Mouse (Mus musculus): ENCODE measurements around the gene Ncdn.

DNA sequence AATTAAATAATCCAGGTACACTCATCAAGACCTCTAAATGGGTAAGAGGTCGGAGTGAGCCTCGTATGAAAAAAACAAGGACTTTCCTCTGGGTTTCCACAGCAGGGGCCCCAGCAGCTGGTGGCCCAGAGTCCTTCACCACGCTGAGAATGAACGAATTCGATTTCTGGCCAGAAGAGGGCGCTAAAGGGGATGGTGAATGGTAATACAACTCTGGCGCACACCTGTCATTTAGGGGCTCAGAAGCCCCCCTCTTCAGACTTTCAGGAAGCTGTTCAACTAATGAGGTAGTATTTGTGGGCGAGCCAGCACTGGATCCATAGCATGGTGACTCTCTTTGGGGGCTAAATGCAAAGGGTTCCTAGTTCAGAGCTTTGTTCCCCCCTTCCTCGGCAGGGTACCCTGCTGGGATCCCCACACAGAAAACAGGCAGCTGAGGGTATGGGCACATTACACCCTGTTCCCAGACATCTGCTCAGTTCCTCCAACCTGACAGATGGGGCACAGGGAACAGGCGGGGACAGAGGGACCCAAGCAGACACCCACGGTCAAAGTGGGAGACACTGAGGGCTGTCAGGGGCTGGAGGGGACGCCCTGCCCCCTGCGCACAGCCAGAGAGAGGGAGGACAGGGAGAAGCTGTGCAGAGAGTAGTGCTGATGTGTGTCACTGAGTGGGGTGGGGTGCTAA is 7.6 kb downstream of the Ncdn start:
- TF ChIP-seq CTCF (IDR thresholded peaks at IDR 0.05; ENCODE audit: low read depth) (peak; percentile 76), EP300 (optimal IDR thresholded peaks at IDR 0.05) (no peak)

All from stomach, postnatal 0 days (tissue).